Mouse (Mus musculus): ENCODE results near the gene Islr2.

Islr2 gene

DNA sequence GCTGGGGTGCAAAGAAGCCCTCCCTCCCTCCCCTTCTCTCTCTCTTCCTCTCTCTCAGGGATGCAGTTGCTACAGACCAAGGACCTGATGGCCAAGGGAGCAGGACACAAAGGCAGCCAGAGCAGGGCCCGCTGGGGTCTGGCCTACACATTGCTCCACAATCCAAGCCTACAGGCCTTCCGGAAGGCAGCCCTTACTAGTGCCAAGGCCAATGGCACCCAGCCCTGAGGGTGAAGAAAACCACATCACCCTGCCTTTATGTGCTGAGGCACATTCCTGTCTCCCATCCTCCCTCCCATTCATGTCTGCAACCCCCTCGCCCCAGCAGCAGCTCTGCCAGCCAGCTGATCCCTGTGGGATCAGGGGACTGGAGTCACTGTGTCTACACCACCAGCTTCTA lies 51.0 kb downstream of the Islr2 start:
- DNase-seq (ENCODE audit: extremely low spot score, low spot score) = no peak

DNA sequence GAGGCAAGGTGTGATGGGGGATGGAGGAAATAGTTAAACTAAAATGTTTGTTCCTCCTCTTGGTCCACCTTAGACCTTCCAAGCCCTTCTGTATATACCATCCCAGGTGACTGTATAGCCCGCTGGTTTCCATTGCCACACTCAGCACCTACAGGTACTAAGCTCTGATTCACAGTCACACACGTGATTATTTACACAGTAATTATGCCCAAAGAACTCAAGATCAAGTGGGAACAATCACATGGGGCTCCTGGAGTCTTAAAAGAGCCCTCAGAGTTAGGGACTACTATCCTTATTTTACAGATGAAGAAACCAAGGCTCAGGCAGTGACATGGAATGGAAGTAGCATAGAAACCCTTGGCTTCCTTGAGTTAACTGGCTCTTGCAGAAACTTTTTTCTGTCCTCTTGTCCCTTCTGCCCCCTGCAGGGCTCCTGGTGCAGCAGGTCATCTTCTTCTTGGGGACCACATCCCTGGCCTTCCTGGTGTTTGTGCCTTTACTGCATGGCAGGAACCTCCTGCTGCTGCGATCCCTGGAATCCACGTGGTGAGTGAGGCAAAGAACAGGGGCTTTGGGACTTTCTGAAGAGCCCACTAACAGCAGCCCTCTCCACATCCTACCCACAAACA lies 53.3 kb downstream of the Islr2 start:
- DNase-seq (ENCODE audit: extremely low spot score, low spot score) = no peak

DNA sequence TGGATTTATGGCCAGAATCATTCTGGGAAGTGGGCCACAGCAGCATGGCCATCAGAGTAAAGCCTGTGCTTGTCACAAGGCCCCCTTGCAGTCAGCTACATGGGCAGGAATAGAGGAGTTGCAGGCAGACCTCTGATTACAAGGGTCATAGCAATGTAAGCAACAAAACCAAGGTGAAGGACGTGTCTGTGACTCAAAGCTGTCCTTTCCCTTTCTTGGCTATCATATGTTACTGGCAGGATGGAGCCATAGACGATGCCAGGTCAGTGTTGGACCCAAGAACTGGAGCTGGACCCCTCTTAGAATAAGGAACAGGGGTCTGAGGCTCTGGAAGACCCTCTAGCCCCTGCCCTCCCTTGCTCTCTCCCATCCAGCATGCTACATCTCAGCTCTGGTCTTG lies 55.3 kb downstream of the Islr2 start:
- DNase-seq (ENCODE audit: extremely low spot score, low spot score) = no peak

All from neural tube, embryonic 10.5 days (tissue).